Mouse (Mus musculus) stomach, embryonic 15.5 days (tissue): ENCODE data around the gene Acot12. TPM values are rescaled to one million over a fixed set of nuclear protein-coding genes. Genes with fewer than 3 reads are reported as not detected.

Experiments
- ATAC-seq: fragments of 200-750 bp; cut with Nextera tagmentation; 2 replicates; pipeline ENCODE4 v1.8.0; 2017; ENCODE audit warnings: low read depth, moderate number of reproducible peaks, moderate TSS enrichment; ENCODE audit not compliant: insufficient read depth, low FRiP score
- H3K27ac ChIP-seq: fragments of 300-500 bp; sonication (generic); 2 replicates; pipeline ENCODE4 v1.5.1; 2015; ENCODE audit warnings: mild to moderate bottlenecking, inconsistent platforms
- H3K27me3 ChIP-seq: fragments of 300-500 bp; sonication (generic); replicated peaks from 2 replicates; pipeline ENCODE4 v1.6.1; 2015; ENCODE audit warnings: inconsistent platforms
- H3K36me3 ChIP-seq: fragments of 300-500 bp; sonication (generic); 2 replicates; pipeline ENCODE4 v1.6.1; 2015; ENCODE audit warnings: inconsistent platforms
- H3K4me1 ChIP-seq: fragments of 300-500 bp; sonication (generic); 2 replicates; pipeline ENCODE4 v1.6.1; 2015; ENCODE audit warnings: inconsistent platforms
- H3K4me2 ChIP-seq: fragments of 300-500 bp; sonication (generic); 2 replicates; pipeline ENCODE4 v1.6.1; 2015; ENCODE audit warnings: mild to moderate bottlenecking, inconsistent platforms
- H3K4me3 ChIP-seq: fragments of 300-500 bp; sonication (generic); replicated peaks from 2 replicates; pipeline ENCODE4 v1.5.1; 2015; ENCODE audit warnings: inconsistent platforms
- H3K9ac ChIP-seq: fragments of 300-500 bp; sonication (generic); 2 replicates; pipeline ENCODE4 v1.6.1; 2015; ENCODE audit warnings: inconsistent platforms
- H3K9me3 ChIP-seq: fragments of 300-500 bp; sonication (generic); 2 replicates; pipeline ENCODE4 v1.6.1; 2016; ENCODE audit warnings: inconsistent platforms
- WGBS: fragments of 180-500 bp; shearing (Covaris S2); methylation state at CpG from one replicate; pipeline ENCODE4 v1.1.7; 2015; 5-methylcytosine and 5-hydroxymethylcytosine counted together
- polyA plus RNA-seq: library from polyadenylated mRNA; unstranded; fragments of >200 nt; fragmentation: Nextera tagmentation; extraction: Ambion mirVana; gene quantifications from 2 replicates; pipeline ENCODE4 v1.2.1, GENCODE M21; 2015

Acot12 gene
- polyA plus RNA-seq, 1 experiment from 2014 or later: 0.59 TPM

DNA sequence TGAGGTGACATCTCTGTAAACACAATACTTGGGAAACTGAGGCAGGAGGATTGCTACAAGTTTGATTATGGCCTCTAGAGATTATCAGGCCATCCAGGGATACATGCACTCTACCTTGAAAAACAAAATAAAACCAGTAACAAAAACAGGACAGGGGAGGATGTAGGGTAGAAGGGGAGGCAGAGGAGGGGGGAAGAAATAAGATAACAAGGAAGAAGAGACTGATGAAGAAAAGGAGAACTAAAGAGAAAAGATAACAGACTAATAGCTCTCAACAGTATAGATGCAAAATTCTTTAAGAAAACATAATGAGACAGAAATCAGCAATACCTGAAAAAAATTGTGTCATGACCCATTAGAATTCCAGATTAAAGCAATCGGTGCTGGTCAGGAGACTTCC is 4.1 kb upstream of the Acot12 start:
- Histone ChIP-seq H3K36me3 (no peaks in the 10 kb centered on the region), H3K4me2 (no peak overlapping the region), H3K9me3 (no peaks in the 10 kb centered on the region), H3K4me3 (no peak overlapping the region), H3K4me1 (no peaks in the 10 kb centered on the region), H3K27me3 (no peaks in the 10 kb centered on the region), H3K27ac (no peak overlapping the region), H3K9ac (no peak overlapping the region)
- WGBS: 92% methylated on average over 1 of the region's 1 CpGs
- no peak for ATAC-seq

DNA sequence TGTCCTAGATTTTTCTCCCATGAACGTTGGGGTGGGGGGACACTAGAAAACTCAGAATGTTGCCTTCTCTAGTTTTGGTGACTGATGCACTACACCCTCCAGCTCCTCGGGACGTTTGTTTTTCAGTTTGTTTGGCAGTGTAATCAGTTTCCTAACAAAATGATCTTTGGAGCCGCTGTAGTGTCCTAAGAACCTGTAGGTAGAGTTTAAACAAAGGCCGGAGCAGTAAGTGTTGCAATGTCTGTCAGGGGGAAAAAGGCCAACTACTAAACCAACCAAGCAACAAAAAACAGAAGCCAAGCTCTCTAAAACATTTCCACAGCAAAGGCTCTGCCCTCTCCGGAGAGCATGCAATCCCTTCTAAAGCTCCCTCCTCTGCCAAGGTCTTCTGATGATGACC is 461 bp upstream of the Acot12 start:
- WGBS: 58% methylated on average over 6 of the region's 6 CpGs
- Histone ChIP-seq H3K27ac (no peak overlapping the region), H3K27me3 (no peaks in the 10 kb centered on the region), H3K4me1 (no peaks in the 10 kb centered on the region), H3K4me3 (peak overlapping the region; percentile 29), H3K4me2 (peak overlapping the region; percentile 72), H3K9me3 (no peaks in the 10 kb centered on the region), H3K36me3 (no peaks in the 10 kb centered on the region), H3K9ac (no peak overlapping the region)
- no peak for ATAC-seq

DNA sequence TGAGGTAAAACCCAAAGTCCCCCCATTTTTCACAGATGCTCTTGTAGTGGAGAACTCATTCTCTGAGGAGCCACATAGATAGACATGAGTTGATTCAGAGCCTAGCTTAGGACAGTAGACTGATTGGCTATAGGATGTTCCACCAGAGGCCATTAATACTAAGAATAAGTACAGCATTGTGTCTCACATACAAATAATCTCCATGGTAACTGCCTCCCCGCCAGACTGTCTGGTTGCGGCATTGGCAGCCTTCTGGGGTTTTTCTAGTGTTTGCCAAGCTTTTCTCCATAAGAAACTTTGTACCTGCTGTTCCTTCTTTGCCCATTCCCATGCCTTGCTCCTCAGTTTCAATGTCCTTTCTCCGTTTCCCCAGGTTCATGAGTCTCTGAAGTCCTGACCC is 1.9 kb downstream of the Acot12 start:
- ATAC-seq: no peak
- Histone ChIP-seq H3K9ac (no peak overlapping the region), H3K9me3 (no peaks in the 10 kb centered on the region), H3K27me3 (no peaks in the 10 kb centered on the region), H3K4me1 (no peaks in the 10 kb centered on the region), H3K36me3 (no peaks in the 10 kb centered on the region), H3K4me2 (no peak overlapping the region), H3K4me3 (no peak overlapping the region), H3K27ac (no peak overlapping the region)
- WGBS: 92% methylated on average over 3 of the region's 3 CpGs

DNA sequence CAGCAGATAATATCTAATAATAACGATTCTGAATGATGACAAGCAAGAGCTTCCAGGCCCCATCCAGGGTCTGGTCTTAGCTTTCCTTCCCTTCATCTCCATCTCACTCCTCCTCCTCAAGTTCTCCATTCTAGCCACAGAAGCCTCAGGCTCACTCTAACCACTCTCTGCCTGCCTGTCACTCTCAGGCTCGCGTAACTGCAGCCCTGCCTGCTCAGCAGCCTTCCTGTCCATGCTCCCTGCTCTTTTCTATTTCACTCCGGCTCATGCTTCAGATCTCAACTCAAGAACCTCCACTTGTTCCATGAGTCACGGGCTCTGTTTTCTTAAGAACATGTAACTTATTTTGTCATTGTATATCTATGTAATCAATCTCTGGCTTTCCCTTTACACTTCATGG is 5.2 kb downstream of the Acot12 start:
- Histone ChIP-seq H3K4me3 (no peak overlapping the region), H3K36me3 (no peaks in the 10 kb centered on the region), H3K4me1 (no peaks in the 10 kb centered on the region), H3K9ac (no peak overlapping the region), H3K9me3 (no peaks in the 10 kb centered on the region), H3K4me2 (no peak overlapping the region), H3K27me3 (no peaks in the 10 kb centered on the region), H3K27ac (no peak overlapping the region)
- no peak for ATAC-seq
- 75% methylated on average over 5 of the region's 5 CpGs for WGBS

- Histone ChIP-seq H3K9me3 (no peaks in the 10 kb centered on the region), H3K9ac (no peak overlapping the region), H3K27me3 (no peaks in the 10 kb centered on the region), H3K4me1 (no peaks in the 10 kb centered on the region), H3K4me2 (no peak overlapping the region), H3K36me3 (no peaks in the 10 kb centered on the region), H3K4me3 (no peak overlapping the region), H3K27ac (no peak overlapping the region)
- ATAC-seq: no peak
- WGBS: 88% methylated on average over 2 of the region's 2 CpGs
Observed at GRCm38 (mm10) chr13:91748401-91748800, 7.1 kb downstream of the Acot12 start.

- no peak overlapping the region for H3K4me3 ChIP-seq
- no peak overlapping the region for H3K4me2 ChIP-seq
- no peaks in the 10 kb centered on the region for H3K27me3 ChIP-seq
- 84% methylated on average over 4 of the region's 4 CpGs for WGBS
- H3K27ac ChIP-seq: no peak overlapping the region
- no peaks in the 10 kb centered on the region for H3K9me3 ChIP-seq
- no peak overlapping the region for H3K9ac ChIP-seq
- no peaks in the 10 kb centered on the region for H3K36me3 ChIP-seq
- no peak for ATAC-seq
- no peaks in the 10 kb centered on the region for H3K4me1 ChIP-seq
Observed at GRCm38 (mm10) chr13:91749981-91750380, 8.7 kb downstream of the Acot12 start.

DNA sequence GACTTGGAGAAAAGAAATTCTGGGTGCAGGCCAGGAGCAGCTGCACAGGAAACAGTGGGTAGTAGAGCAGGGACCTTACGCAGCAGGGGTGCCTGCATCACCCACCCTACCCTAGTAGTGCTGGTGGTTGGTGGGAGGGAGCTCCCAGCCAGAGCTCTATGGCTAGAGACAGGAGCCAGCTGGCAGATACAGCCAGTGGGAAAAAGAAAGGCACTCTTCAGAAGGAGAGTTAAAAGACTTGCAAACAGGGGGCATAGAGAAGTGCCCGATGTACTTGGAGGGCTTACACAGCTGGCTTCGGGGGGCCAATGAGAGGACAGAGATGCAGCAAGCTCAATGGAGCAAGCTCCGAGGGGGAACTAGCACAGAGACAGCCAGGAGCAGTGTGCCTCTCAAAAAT is 12.4 kb downstream of the Acot12 start:
- Histone ChIP-seq H3K4me2 (no peak overlapping the region), H3K27ac (no peak overlapping the region), H3K4me3 (no peak overlapping the region), H3K36me3 (no peaks in the 10 kb centered on the region), H3K9ac (no peak overlapping the region), H3K27me3 (no peaks in the 10 kb centered on the region), H3K9me3 (no peaks in the 10 kb centered on the region), H3K4me1 (no peaks in the 10 kb centered on the region)
- ATAC-seq: no peak
- 49% methylated on average over 4 of the region's 4 CpGs for WGBS

- Histone ChIP-seq H3K27me3 (no peaks in the 10 kb centered on the region), H3K4me3 (no peak overlapping the region), H3K4me1 (no peaks in the 10 kb centered on the region), H3K9me3 (no peaks in the 10 kb centered on the region), H3K4me2 (no peak overlapping the region), H3K36me3 (no peaks in the 10 kb centered on the region), H3K27ac (no peak overlapping the region), H3K9ac (no peak overlapping the region)
- no peak for ATAC-seq
Observed at GRCm38 (mm10) chr13:91754762-91755161, 13.4 kb downstream of the Acot12 start.

DNA sequence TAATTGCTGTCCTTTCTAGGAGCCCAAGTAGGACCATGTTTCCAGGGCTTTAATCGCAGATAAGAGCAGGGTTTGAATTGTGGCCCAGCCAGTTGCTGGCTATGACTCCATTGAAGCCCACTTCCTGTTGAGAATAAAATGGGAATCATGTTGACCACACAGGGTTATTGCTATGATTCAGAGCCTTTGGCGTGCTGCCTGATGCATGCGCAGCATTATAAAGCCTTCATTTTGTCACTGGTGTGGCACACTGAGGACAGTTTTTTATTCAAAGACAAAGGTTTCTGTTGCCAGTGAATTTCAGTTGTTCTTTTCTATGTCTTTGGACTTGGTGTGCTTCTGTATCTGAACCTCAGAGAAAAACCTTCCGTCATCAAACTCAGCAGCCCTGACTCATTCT is 14.9 kb downstream of the Acot12 start:
- Histone ChIP-seq H3K4me3 (no peak overlapping the region), H3K27ac (no peak overlapping the region), H3K36me3 (no peaks in the 10 kb centered on the region), H3K9ac (no peak overlapping the region), H3K4me1 (no peaks in the 10 kb centered on the region), H3K4me2 (no peak overlapping the region), H3K9me3 (no peaks in the 10 kb centered on the region), H3K27me3 (no peaks in the 10 kb centered on the region)
- no peak for ATAC-seq
- WGBS: 83% methylated on average over 4 of the region's 4 CpGs

DNA sequence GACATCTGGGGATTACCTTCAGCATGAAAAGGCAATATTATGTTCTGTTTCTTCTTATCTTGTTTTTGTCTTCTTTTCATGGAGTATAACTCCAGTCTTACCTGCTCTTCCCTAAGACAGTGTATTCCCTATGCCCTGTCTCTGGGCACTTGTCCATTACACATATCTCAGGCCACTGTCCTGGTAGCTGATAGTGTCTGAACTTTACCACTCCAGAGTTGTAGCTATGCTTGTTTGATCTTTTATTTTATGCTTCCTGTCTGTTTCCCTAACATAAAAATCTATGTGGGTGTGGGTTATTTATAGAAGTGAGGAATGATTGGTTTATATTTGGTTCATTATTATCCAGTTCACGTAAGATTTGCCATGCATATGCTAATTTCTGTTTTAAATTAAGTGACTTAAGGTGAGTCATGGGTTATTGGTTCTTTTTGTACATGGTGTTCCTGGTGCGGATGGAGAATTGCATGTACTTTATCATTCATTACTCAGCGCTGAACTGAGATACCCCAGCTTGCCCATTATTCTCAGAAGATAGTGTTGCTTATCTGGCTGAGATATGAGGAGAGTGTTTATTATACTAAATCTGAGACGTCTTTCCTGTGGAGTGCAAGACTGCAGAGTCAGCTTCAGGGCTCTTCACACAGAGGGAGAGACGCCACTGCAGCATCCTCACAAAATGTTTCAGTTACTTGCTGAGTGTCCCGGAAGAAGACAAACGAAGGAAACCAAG is 17.2 kb downstream of the Acot12 start:
- Histone ChIP-seq H3K36me3 (no peaks in the 10 kb centered on the region), H3K4me3 (no peak overlapping the region), H3K27me3 (no peaks in the 10 kb centered on the region), H3K4me2 (no peak overlapping the region), H3K27ac (no peak overlapping the region), H3K4me1 (no peaks in the 10 kb centered on the region), H3K9me3 (no peaks in the 10 kb centered on the region), H3K9ac (no peak overlapping the region)
- ATAC-seq: no peak
- WGBS: 50% methylated on average over 7 of the region's 7 CpGs

GRCm38 (mm10) chr13:91759791-91760190 is 18.5 kb downstream of the Acot12 start:
- no peak overlapping the region for H3K9ac ChIP-seq
- H3K36me3 ChIP-seq: no peaks in the 10 kb centered on the region
- no peaks in the 10 kb centered on the region for H3K9me3 ChIP-seq
- 51% methylated on average over 8 of the region's 8 CpGs for WGBS
- no peaks in the 10 kb centered on the region for H3K27me3 ChIP-seq
- no peak overlapping the region for H3K4me2 ChIP-seq
- ATAC-seq: no peak
- no peaks in the 10 kb centered on the region for H3K4me1 ChIP-seq
- H3K4me3 ChIP-seq: no peak overlapping the region
- H3K27ac ChIP-seq: no peak overlapping the region

GRCm38 (mm10) chr13:91760302-91761050 is 19.2 kb downstream of the Acot12 start:
- no peaks in the 10 kb centered on the region for H3K36me3 ChIP-seq
- no peak overlapping the region for H3K4me2 ChIP-seq
- H3K9me3 ChIP-seq: no peaks in the 10 kb centered on the region
- no peak for ATAC-seq
- no peak overlapping the region for H3K27ac ChIP-seq
- no peak overlapping the region for H3K4me3 ChIP-seq
- 87% methylated on average over 8 of the region's 8 CpGs for WGBS
- no peaks in the 10 kb centered on the region for H3K4me1 ChIP-seq
- no peaks in the 10 kb centered on the region for H3K27me3 ChIP-seq
- H3K9ac ChIP-seq: no peak overlapping the region
